Mouse (Mus musculus) kidney, adult 9 months (tissue): Measurements from ENCODE around the gene Gcn1l1.

Experiments used
- DNase-seq: peaks from one replicate; pipeline ENCODE4 v3.0.0; 2022

Gene Gcn1l1

GRCm38 (mm10) chr5:115560336-115560905, 4.6 kb upstream of the Gcn1l1 start:
- no peak for DNase-seq

- no peak for DNase-seq
These were observed 1.1 kb upstream of the Gcn1l1 start for GRCm38 (mm10) chr5:115563771-115564585.

- DNase-seq, result no peak
These were observed 349 bp downstream of the Gcn1l1 start for GRCm38 (mm10) chr5:115565403-115565802.

- peak; percentile 78 for DNase-seq
These were observed 3.6 kb downstream of the Gcn1l1 start for GRCm38 (mm10) chr5:115568681-115569080.

- DNase-seq, result no peak
These were observed 4.3 kb downstream of the Gcn1l1 start for GRCm38 (mm10) chr5:115569308-115569707.

- peak; percentile 51 for DNase-seq
These were observed 4.7 kb downstream of the Gcn1l1 start for GRCm38 (mm10) chr5:115569721-115570120.

- DNase-seq, result no peak
These were observed 6.0 kb downstream of the Gcn1l1 start for GRCm38 (mm10) chr5:115571086-115571485.

- DNase-seq, result peak; percentile 84
These were observed 7.9 kb downstream of the Gcn1l1 start for GRCm38 (mm10) chr5:115572679-115573535.

GRCm38 (mm10) chr5:115574992-115575391, 9.9 kb downstream of the Gcn1l1 start:
- peak; percentile 75 for DNase-seq

GRCm38 (mm10) chr5:115577686-115578085, 12.6 kb downstream of the Gcn1l1 start:
- peak; percentile 63 for DNase-seq

GRCm38 (mm10) chr5:115578922-115579321, 13.9 kb downstream of the Gcn1l1 start:
- DNase-seq, result no peak

GRCm38 (mm10) chr5:115579363-115579762, 14.3 kb downstream of the Gcn1l1 start:
- no peak for DNase-seq

- no peak for DNase-seq
These were observed 15.4 kb downstream of the Gcn1l1 start for GRCm38 (mm10) chr5:115580229-115581001.

- DNase-seq, result no peak
These were observed 16.6 kb downstream of the Gcn1l1 start for GRCm38 (mm10) chr5:115581662-115582061.

GRCm38 (mm10) chr5:115585616-115586015, 20.6 kb downstream of the Gcn1l1 start:
- DNase-seq, result peak; percentile 81

- DNase-seq, result no peak
These were observed 21.1 kb downstream of the Gcn1l1 start for GRCm38 (mm10) chr5:115586166-115586565.

- DNase-seq, result no peak
These were observed 21.7 kb downstream of the Gcn1l1 start for GRCm38 (mm10) chr5:115586780-115587179.

GRCm38 (mm10) chr5:115591028-115591427, 26.0 kb downstream of the Gcn1l1 start:
- DNase-seq, result peak; percentile 26

GRCm38 (mm10) chr5:115591506-115591905, 26.5 kb downstream of the Gcn1l1 start:
- DNase-seq, result no peak

GRCm38 (mm10) chr5:115603561-115603960, 38.5 kb downstream of the Gcn1l1 start:
- DNase-seq, result no peak

- DNase-seq, result no peak
These were observed 46.5 kb downstream of the Gcn1l1 start for GRCm38 (mm10) chr5:115611566-115611965.

- no peak for DNase-seq
These were observed 48.3 kb downstream of the Gcn1l1 start for GRCm38 (mm10) chr5:115613332-115613731.

- peak; percentile 58 for DNase-seq
These were observed 49.9 kb downstream of the Gcn1l1 start for GRCm38 (mm10) chr5:115614948-115615347.
